Comparison of ENCODE assay signal across 12 mouse cellular contexts in genomic region chr6:108454979-108455836, GRCm38 (mm10).
DNase-seq lines count a peak whose midpoint lies in the region; ATAC-seq lines count a peak whose summit lies in the region.
"Had no signal": no experiment of that assay in that cellular context is flagged by ENCODE, and none has a peak within 500 bp of the region (broad histone marks: within the 10 kb centered on the region; RNA-seq: fewer than 3 reads in every experiment).

No protein-coding gene starts in this region.

- H3K9ac ChIP-seq in kidney, embryonic 14.5 days (ENCODE audit: low read depth, low read length): no peak overlapping the region
- H3K9ac ChIP-seq in midbrain, embryonic 14.5 days (replicated peaks; ENCODE audit: low read length): no peak overlapping the region

- no peak for ATAC-seq in kidney, embryonic 14.5 days (ENCODE audit: low FRiP score, low TSS enrichment)
- no peak for ATAC-seq in midbrain, embryonic 14.5 days (ENCODE audit: low FRiP score, low TSS enrichment)

- H3K4me2 ChIP-seq in kidney, embryonic 14.5 days (replicated peaks; ENCODE audit: low read depth, low read length): no peak overlapping the region
- H3K4me2 ChIP-seq in midbrain, embryonic 14.5 days (ENCODE audit: low read length): no peak overlapping the region

- H3K36me3 ChIP-seq in kidney, embryonic 14.5 days (ENCODE audit: control insufficient read depth, insufficient read depth, low read length): no peaks in the 10 kb centered on the region
- H3K36me3 ChIP-seq in midbrain, embryonic 14.5 days (ENCODE audit: control insufficient read depth, insufficient read depth, low read length): no peaks in the 10 kb centered on the region
- H3K36me3 ChIP-seq: neural tube, embryonic 13.5 days had no signal

- no peaks in the 10 kb centered on the region for H3K27me3 ChIP-seq in kidney, embryonic 14.5 days (ENCODE audit: control insufficient read depth, insufficient read depth, low read length)
- no peaks in the 10 kb centered on the region for H3K27me3 ChIP-seq in midbrain, embryonic 14.5 days (ENCODE audit: control insufficient read depth, insufficient read depth, low read length)
- H3K27me3 ChIP-seq: neural tube, embryonic 13.5 days had no signal

- H3K4me3 ChIP-seq in kidney, embryonic 14.5 days (ENCODE audit: low read length): no peak overlapping the region
- no peak overlapping the region for H3K4me3 ChIP-seq in brown adipose tissue, adult 24 weeks (ENCODE audit: insufficient read depth, low read depth, low read length)
- no peak overlapping the region for H3K4me3 ChIP-seq in midbrain, embryonic 14.5 days (replicated peaks; ENCODE audit: low read depth, low read length)

- peak; percentile 59 for DNase-seq in cerebellum, adult 9-11 months
- DNase-seq in cerebellum, adult 8-10 months: no peak
- no peak for DNase-seq in kidney, adult 18-20 months
- peak; percentile 41 for DNase-seq in midbrain, embryonic 14.5 days
- no peak for DNase-seq in urinary bladder, postnatal 10 days (ENCODE audit: low spot score)
- DNase-seq in testis, postnatal 10 days (ENCODE audit: low spot score): no peak
- DNase-seq: B cell, adult 2 months; gastrocnemius, postnatal 10 days; lung, postnatal 14 days had no signal

- 86% methylated on average over 7 of the region's 7 CpGs for WGBS in kidney, embryonic 14.5 days
- 85% methylated on average over 7 of the region's 7 CpGs for WGBS in midbrain, embryonic 14.5 days

- no peaks in the 10 kb centered on the region for H3K9me3 ChIP-seq in kidney, embryonic 14.5 days (ENCODE audit: control insufficient read depth, low read length)
- no peaks in the 10 kb centered on the region for H3K9me3 ChIP-seq in midbrain, embryonic 14.5 days (ENCODE audit: control insufficient read depth, low read length)
- H3K9me3 ChIP-seq: neural tube, embryonic 13.5 days had no signal

- peak overlapping the region; percentile 95; the same call in 1 of the 2 replicates for H3K27ac ChIP-seq in kidney, embryonic 14.5 days (ENCODE audit: low read depth, low read length)
- peak overlapping the region; percentile 27 for H3K27ac ChIP-seq in brown adipose tissue, adult 24 weeks (replicated peaks; ENCODE audit: low read depth, low read length)
- no peak overlapping the region for H3K27ac ChIP-seq in midbrain, embryonic 14.5 days (replicated peaks; ENCODE audit: low read depth, low read length)

- peaks cover 50% of the 10 kb centered on the region for H3K4me1 ChIP-seq in kidney, embryonic 14.5 days (ENCODE audit: control insufficient read depth, insufficient read depth, low read length)
- peaks cover 25% of the 10 kb centered on the region for H3K4me1 ChIP-seq in brown adipose tissue, adult 24 weeks (ENCODE audit: control insufficient read depth, insufficient read depth, insufficient read length, low read length)
- H3K4me1 ChIP-seq in midbrain, embryonic 14.5 days (ENCODE audit: control insufficient read depth, insufficient read depth, low read length): peaks cover 25% of the 10 kb centered on the region; the same call in 1 of the 2 replicates

Comparison
In these comparisons a context has a peak if more than half of its experiments do, and no peak if none do; other contexts are left out.
1. DNase-seq: peak in cerebellum, adult 9-11 months (single experiment) and midbrain, embryonic 14.5 days (single experiment); none in cerebellum, adult 8-10 months (single experiment), kidney, adult 18-20 months (single experiment), urinary bladder, postnatal 10 days (single experiment) and testis, postnatal 10 days (single experiment).